Comparison of ENCODE assay signal across 20 mouse cellular contexts in the genomic region with DNA sequence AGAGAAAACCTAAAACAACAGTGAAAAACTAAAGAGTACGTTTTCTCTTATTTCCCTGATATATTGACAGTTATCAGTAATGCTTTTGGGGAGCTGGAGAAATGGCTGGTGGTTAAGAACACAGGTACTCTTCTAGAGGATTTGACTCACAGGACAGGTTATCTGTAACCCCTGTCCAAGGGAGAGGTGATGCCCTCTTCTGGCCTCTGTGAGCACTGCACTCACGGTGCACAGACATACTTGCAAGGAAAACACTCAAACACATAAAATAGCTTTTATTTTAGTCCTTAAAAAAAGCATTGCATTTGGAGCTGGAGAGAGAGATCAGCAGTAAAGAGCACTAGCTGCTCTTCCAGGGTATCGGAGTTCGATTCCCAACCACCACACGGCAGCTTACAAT.
DNase-seq lines count a peak whose midpoint lies in the region; ATAC-seq and TF ChIP-seq lines count a peak whose summit lies in the region.
"Had no signal": no experiment of that assay in that cellular context is flagged by ENCODE, and none has a peak within 500 bp of the region (broad histone marks: within the 10 kb centered on the region; RNA-seq: fewer than 3 reads in every experiment).

No protein-coding gene starts in this region.

- intact Hi-C loops in left cerebral cortex, adult 2 months (cut with DNase I), result no loop called here
- intact Hi-C loops in left cerebral cortex, postnatal 36 days (cut with DNase I), result no loop called here
- intact Hi-C loops in left cerebral cortex, postnatal 4 days (cut with DNase I), result loop anchor here (10.0 kb wide), 1 partner anchor 75 kb away; no protein-coding TSS in a partner anchor

- H3K36me3 ChIP-seq in testis, adult 2 months (ENCODE audit: control insufficient read depth, insufficient read depth, low read length), result no peaks in the 10 kb centered on the region

- no peak for TF ChIP-seq POLR2A in testis, adult 2 months (IDR thresholded peaks at IDR 0.05; ENCODE audit: control insufficient read depth, low read depth, low read length)

- no peaks in the 10 kb centered on the region for H3K27me3 ChIP-seq in testis, adult 2 months (ENCODE audit: control insufficient read depth, insufficient read depth, low read length)
- H3K27me3 ChIP-seq: forebrain, embryonic 13.5 days; limb, embryonic 12.5 days; neural tube, embryonic 13.5 days had no signal

- no peak overlapping the region for H3K4me3 ChIP-seq in left cerebral cortex, adult 2 months
- H3K4me3 ChIP-seq in testis, adult 2 months (ENCODE audit: control insufficient read depth, low read depth, low read length), result no peak overlapping the region
- H3K4me3 ChIP-seq: erythroblast, embryonic 14.5 days; forebrain, embryonic 13.5 days; limb, embryonic 12.5 days; midbrain, embryonic 12.5 days; neural tube, embryonic 13.5 days had no signal

- ATAC-seq in megakaryocyte progenitor cell, adult 5-6 weeks (replicated peaks; ENCODE audit: poor library complexity), result no peak
- ATAC-seq: forebrain, embryonic 13.5 days had no signal

- no peak for DNase-seq in left cerebral cortex, adult 2 months (ENCODE audit: extremely low spot score in 1 of 2, low spot score in 2 of 2)
- no peak for DNase-seq in left cerebral cortex, postnatal 36 days (ENCODE audit: low spot score in 2 of 2)
- no peak for DNase-seq in testis, postnatal 14 days (ENCODE audit: low spot score)
- DNase-seq in R1 (ENCODE audit: low read depth, low spot score), result peak; percentile 43
- no peak for DNase-seq in left cerebral cortex, postnatal 4 days
- DNase-seq: cerebellum, adult 9-11 months; heart, postnatal 10 days; kidney, adult 8-10 months; kidney, postnatal 14 days; layer of hippocampus, adult 9-11 months; right cerebral cortex, adult 18-20 months; thymus, adult 18-20 months had no signal

- no peaks in the 10 kb centered on the region for H3K4me1 ChIP-seq in testis, adult 2 months (ENCODE audit: control insufficient read depth, insufficient read depth, low read length)

- peak; percentile 19; the same call in 1 of the 2 replicates for TF ChIP-seq CTCF in left cerebral cortex, adult 2 months (IDR thresholded peaks at IDR 0.05)
- TF ChIP-seq CTCF in testis, adult 2 months (IDR thresholded peaks at IDR 0.05; ENCODE audit: control insufficient read depth, insufficient read depth, insufficient replicate concordance, low read depth, low read length), result peak; percentile 17; the same call in 1 of the 2 replicates

- no peak overlapping the region for H3K27ac ChIP-seq in left cerebral cortex, adult 2 months
- H3K27ac ChIP-seq in testis, adult 2 months (ENCODE audit: control insufficient read depth, insufficient read depth, low read depth, low read length), result no peak overlapping the region
- H3K27ac ChIP-seq: forebrain, embryonic 13.5 days; limb, embryonic 12.5 days; macrophage; midbrain, embryonic 12.5 days; neural tube, embryonic 13.5 days had no signal
